Mouse (Mus musculus) ES-Bruce4 (cell line): ENCODE data around the gene Iqschfp.

Source experiments
- CTCF ChIP-seq: IDR thresholded peaks from one replicate; pipeline ENCODE4 v1.8.1; 2011; ENCODE audit warnings: low read depth, low read length
- EP300 ChIP-seq: IDR thresholded peaks from 2 replicates; pipeline ENCODE4 v1.6.1; 2011; ENCODE audit warnings: low read depth, low read length; ENCODE audit not compliant: insufficient read depth
- POLR2A ChIP-seq: IDR thresholded peaks from one replicate; pipeline ENCODE4 v1.8.1; 2011; ENCODE audit warnings: low read length; ENCODE audit not compliant: insufficient read depth

DNA sequence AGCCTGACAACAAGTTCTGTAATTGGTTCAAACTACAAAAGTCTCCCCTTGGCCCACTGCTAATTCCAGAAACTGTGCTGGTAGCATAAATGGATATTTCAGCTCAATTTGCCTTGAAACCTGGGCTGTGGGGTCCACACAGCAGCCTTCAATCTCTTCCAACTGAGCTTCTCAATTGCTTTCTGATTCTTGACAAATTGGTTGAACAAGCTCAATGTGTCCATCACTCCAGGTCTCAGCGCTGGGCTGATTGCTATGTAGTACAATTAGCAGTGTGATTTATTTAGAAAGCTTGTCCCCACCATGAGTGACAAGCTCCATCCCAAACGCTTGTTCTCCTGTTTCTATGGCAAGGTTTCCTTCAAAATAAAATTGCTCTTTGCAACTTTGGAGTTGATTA, 542.9 kb downstream of the Iqschfp start:
- TF ChIP-seq POLR2A, result no peak
- no peak for TF ChIP-seq EP300
- no peak for TF ChIP-seq CTCF
